Mouse (Mus musculus) layer of hippocampus, adult 2 months (tissue): ENCODE results near the gene Zfp839. TPM values are rescaled to one million over a fixed set of nuclear protein-coding genes. Genes with fewer than 3 reads are reported as not detected.

Source experiments
- DNase-seq, 2 experiments: peaks; one replicate each; pipeline ENCODE4 v3.0.0; 2022; ENCODE audit warnings: low spot score in 2 of 2
- H3K27ac ChIP-seq: fragments of 200-600 bp; 2 replicates; pipeline ENCODE4 v1.8.1; 2022
- H3K4me3 ChIP-seq: fragments of 200-600 bp; 2 replicates; pipeline ENCODE4 v1.8.1; 2022; ENCODE audit warnings: mild to moderate bottlenecking
- CTCF ChIP-seq: fragments of 200-600 bp; conservative IDR thresholded peaks from 2 replicates; pipeline ENCODE4 v1.8.1; 2022; ENCODE audit warnings: antibody characterized with exemption, mild to moderate bottlenecking, moderate library complexity
- total RNA-seq, 2 experiments: library from RNA; stranded (reverse); gene quantifications; 2 replicates each; pipeline ENCODE4 v1.2.3; 2021

Gene Zfp839
- total RNA-seq, 2 experiments from 2014 or later, result 12.8 to 13.2 TPM

DNA sequence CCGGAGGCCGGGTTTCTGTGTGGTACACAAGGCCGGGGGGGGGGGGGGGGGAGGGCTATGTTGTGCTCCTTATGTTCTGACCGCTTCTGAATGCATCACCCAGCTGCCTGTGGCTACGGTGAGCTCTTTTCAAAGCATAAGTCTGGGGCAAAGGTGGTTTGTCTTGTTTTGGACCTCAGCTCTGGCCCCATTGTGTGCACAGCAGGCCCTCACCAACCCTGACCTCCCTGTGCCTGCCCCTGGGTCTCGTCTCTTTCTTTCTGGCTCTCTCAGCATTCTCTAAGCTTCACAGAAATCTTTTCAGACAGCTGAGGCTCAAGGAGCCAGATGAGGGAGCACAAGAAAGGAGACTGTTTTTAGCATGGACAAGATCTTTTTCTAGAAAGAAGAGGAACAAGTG is 15.5 kb downstream of the Zfp839 start:
- TF ChIP-seq CTCF, result no peak
- DNase-seq, result no peak
- peak overlapping the region; percentile 59; the same call in 1 of the 2 replicates for H3K27ac ChIP-seq
- H3K4me3 ChIP-seq, result no peak overlapping the region

DNA sequence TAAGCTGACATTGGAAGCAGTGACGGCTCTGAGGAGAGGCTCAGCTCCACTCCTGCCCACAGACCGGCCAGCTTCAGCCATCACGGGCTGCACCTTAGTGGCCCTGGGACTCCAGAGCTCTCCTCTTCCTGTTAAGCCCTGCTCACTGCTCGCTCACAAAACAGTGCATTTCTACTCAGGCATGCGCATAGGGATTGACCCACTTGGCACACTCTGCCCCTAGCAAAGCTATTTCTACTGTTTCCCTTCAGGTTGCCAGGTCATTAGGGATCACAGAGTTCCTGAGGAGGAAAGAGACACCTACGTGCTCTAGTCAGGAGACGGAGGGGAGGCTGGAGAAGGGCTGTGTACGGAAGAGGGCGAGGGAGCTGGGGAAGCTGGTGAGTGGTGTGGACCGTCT is 15.9 kb downstream of the Zfp839 start:
- TF ChIP-seq CTCF, result no peak
- Histone ChIP-seq H3K27ac (peak overlapping the region; percentile 59; the same call in 1 of the 2 replicates), H3K4me3 (no peak overlapping the region)
- no peak for DNase-seq

DNA sequence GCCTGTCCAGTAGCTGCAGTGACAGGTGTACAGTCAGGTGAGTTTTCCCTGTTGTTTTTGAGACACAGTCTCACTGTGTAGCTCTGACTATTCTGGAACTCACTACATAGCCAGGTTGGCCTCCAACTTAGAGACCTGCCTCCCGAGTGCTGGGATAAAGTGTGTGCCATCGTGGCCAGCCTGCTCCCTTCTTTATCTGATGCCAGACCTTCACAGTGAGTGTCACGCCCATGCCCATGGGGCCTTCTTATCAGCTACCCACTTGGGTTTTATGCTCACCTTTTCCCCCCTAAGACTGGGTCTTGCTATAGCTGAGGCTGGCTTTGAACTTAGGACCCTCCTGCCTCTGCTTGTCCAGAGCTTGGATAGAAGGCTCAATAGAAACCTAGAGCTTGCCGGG is 20.1 kb downstream of the Zfp839 start:
- no peak for TF ChIP-seq CTCF
- Histone ChIP-seq H3K4me3 (no peak overlapping the region), H3K27ac (no peak overlapping the region)
- no peak for DNase-seq

- no peak for DNase-seq
- H3K27ac ChIP-seq, result no peak overlapping the region
- TF ChIP-seq CTCF, result no peak
- no peak overlapping the region for H3K4me3 ChIP-seq
Observed at GRCm38 (mm10) chr12:110871247-110871646, 21.2 kb downstream of the Zfp839 start.

DNA sequence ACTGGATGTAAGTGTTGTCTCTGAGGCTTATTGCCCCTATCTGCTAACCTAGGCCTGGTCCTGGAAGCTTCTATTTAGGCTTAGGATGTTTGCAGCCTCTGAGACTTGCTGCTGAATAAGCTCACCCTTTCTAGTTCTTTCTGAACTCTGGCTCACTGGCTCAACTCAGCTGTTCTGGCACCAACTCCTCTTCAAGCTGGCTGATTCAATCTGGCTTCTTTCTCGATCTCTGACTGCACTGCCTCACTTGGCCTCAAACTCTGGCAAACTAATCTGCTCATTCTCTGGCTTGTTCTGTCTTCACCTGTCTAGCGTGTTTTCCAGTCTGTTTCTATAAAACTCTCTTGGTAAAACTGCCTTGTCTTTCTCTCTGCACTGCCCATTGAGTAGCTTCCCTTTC is 25.3 kb downstream of the Zfp839 start:
- no peak for DNase-seq
- H3K27ac ChIP-seq, result no peak overlapping the region
- no peak overlapping the region for H3K4me3 ChIP-seq
- no peak for TF ChIP-seq CTCF

GRCm38 (mm10) chr12:110882291-110882690 is 32.2 kb downstream of the Zfp839 start:
- Histone ChIP-seq H3K4me3 (no peak overlapping the region), H3K27ac (no peak overlapping the region)
- no peak for DNase-seq
- TF ChIP-seq CTCF, result peak; percentile 50

GRCm38 (mm10) chr12:110885251-110885650 is 35.2 kb downstream of the Zfp839 start:
- TF ChIP-seq CTCF, result no peak
- DNase-seq, result no peak
- H3K27ac ChIP-seq, result no peak overlapping the region
- no peak overlapping the region for H3K4me3 ChIP-seq

DNA sequence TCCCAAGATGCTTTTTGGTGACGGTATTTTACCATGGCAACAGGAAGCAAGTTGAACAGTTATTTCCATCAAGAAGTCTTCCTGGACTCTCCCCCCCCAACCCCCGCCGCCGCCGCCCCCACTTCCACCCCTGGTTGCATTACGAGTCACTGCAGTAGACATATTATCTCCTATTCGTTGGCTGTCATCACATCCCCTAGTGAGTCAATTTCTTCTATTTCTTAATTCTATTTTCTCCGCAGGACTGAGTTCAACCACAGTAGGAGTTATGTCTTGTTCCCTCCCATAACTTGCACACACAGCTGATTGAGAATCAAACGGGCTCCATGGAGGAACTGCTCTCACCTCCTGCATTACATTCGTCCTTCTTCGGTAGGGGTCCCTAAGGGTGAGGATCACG is 38.1 kb downstream of the Zfp839 start:
- DNase-seq, result no peak
- TF ChIP-seq CTCF, result no peak
- peak overlapping the region; percentile 70 for H3K4me3 ChIP-seq
- peak overlapping the region; percentile 98 for H3K27ac ChIP-seq

- peak overlapping the region; percentile 70 for H3K4me3 ChIP-seq
- H3K27ac ChIP-seq, result peak overlapping the region; percentile 98
- no peak for TF ChIP-seq CTCF
- DNase-seq, result peak in 1 of 2 experiments; percentile 26
Observed at GRCm38 (mm10) chr12:110888606-110889005, 38.6 kb downstream of the Zfp839 start.

- peak within 1 kb of the TSS; percentile 70 for H3K4me3 ChIP-seq
- TF ChIP-seq CTCF, result no peak; the same call in 1 of the 2 replicates
- peak; percentile 95 to 98 for DNase-seq
- H3K27ac ChIP-seq, result peak within 1 kb of the TSS; percentile 98
Observed at GRCm38 (mm10) chr12:110889036-110890020, 39.3 kb downstream of the Zfp839 start, which contains the start of the genes Cinp and Tecpr2. Cinp (minus strand) TSS chr12:110889145. Tecpr2 (plus strand) TSS chr12:110889264.

- DNase-seq, result no peak
- Histone ChIP-seq H3K4me3 (no peak overlapping the region), H3K27ac (no peak overlapping the region)
- peak; percentile 27 for TF ChIP-seq CTCF
Observed at GRCm38 (mm10) chr12:110891887-110892286, 41.8 kb downstream of the Zfp839 start.

- peak overlapping the region; percentile 76 for H3K27ac ChIP-seq
- DNase-seq, result no peak
- TF ChIP-seq CTCF, result no peak
- H3K4me3 ChIP-seq, result no peak overlapping the region
Observed at GRCm38 (mm10) chr12:110902106-110902505, 52.1 kb downstream of the Zfp839 start.

GRCm38 (mm10) chr12:110903536-110903935 is 53.5 kb downstream of the Zfp839 start:
- Histone ChIP-seq H3K27ac (peak overlapping the region; percentile 76), H3K4me3 (no peak overlapping the region)
- no peak for DNase-seq
- peak; percentile 73 for TF ChIP-seq CTCF

- Histone ChIP-seq H3K4me3 (no peak overlapping the region), H3K27ac (peak overlapping the region; percentile 84)
- no peak for TF ChIP-seq CTCF
- DNase-seq, result no peak
Observed at GRCm38 (mm10) chr12:110907845-110908244, 57.8 kb downstream of the Zfp839 start.
